Mouse (Mus musculus): ENCODE measurements around the gene Cry1. TPM values are rescaled to one million over a fixed set of nuclear protein-coding genes. Genes with fewer than 3 reads are reported as not detected.

The Cry1 gene
- polyA plus RNA-seq, 1 experiment from 2014 or later, result 34.2 TPM

DNA sequence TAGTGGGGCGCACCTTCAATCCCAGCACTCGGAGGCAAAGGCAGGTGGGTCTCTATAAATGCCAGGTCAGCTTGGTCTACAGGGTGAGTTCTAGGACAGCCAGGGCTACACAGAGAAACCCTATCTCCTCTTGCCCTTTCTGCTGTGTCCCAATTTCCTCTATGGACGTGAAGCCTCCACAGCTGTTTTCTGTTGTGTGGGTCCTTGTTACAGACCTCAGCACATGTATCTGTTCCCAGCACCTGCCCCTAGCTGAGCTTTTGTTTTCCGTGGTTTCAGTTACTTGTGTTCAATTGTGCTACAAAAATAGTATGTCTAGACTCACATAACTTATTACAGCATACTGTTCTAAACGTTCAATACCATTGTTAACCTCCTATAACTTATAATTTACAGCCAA, 35.6 kb downstream of the Cry1 start:
- no peaks in the 10 kb centered on the region for H3K9me3 ChIP-seq (ENCODE audit: control insufficient read depth, low read length)
- DNase-seq (ENCODE audit: low spot score) (no peak), ATAC-seq (ENCODE audit: insufficient read depth, low FRiP score, low TSS enrichment) (no peak)
- no peaks in the 10 kb centered on the region for H3K4me1 ChIP-seq (ENCODE audit: control insufficient read depth, insufficient read depth, low read length)
- H3K4me3 ChIP-seq (ENCODE audit: low read depth, low read length), result no peak overlapping the region
- H3K27me3 ChIP-seq (ENCODE audit: control insufficient read depth, insufficient read depth, low read length), result no peaks in the 10 kb centered on the region
- no peak overlapping the region for H3K27ac ChIP-seq (ENCODE audit: low read depth, low read length)
- no peak overlapping the region for H3K4me2 ChIP-seq (ENCODE audit: low read depth)
- peaks cover 3% of the 10 kb centered on the region; the same call in 1 of the 2 replicates for H3K36me3 ChIP-seq (ENCODE audit: control insufficient read depth, insufficient read depth, low read length)
- H3K9ac ChIP-seq (ENCODE audit: low read length), result no peak overlapping the region
- WGBS, result 83% methylated on average over 5 of the region's 5 CpGs

GRCm38 (mm10) chr10:85146282-85146681, 38.6 kb downstream of the Cry1 start:
- Histone ChIP-seq H3K27ac (ENCODE audit: low read depth, low read length) (no peak overlapping the region), H3K4me2 (ENCODE audit: low read depth) (no peak overlapping the region), H3K9me3 (ENCODE audit: control insufficient read depth, low read length) (no peaks in the 10 kb centered on the region), H3K4me3 (ENCODE audit: low read depth, low read length) (no peak overlapping the region), H3K27me3 (ENCODE audit: control insufficient read depth, insufficient read depth, low read length) (no peaks in the 10 kb centered on the region), H3K4me1 (ENCODE audit: control insufficient read depth, insufficient read depth, low read length) (no peaks in the 10 kb centered on the region), H3K9ac (ENCODE audit: low read length) (no peak overlapping the region), H3K36me3 (ENCODE audit: control insufficient read depth, insufficient read depth, low read length) (peaks cover 3% of the 10 kb centered on the region; the same call in 1 of the 2 replicates)
- 86% methylated on average over 14 of the region's 14 CpGs for WGBS
- no peak for ATAC-seq (ENCODE audit: insufficient read depth, low FRiP score, low TSS enrichment)
- no peak for DNase-seq (ENCODE audit: low spot score)

DNA sequence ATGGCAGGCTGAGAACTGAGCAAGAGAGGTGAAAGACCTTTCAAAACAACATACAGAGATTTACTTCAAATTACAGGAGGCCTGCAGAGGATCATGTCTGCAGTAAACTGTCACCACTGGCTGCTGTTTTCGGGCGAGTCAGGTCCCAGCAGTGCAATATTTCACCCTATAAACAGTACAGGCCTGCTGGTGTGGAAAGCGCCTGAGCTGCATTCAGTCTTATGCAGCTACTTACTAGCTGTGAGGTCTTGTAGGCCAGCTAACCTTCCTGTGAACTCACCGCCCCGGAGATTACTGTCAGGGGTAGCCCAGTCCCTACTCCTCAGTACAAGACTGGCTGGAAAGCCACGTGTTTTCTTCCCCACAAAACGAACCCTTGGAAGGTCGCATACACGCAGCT, 43.4 kb downstream of the Cry1 start:
- H3K9ac ChIP-seq (ENCODE audit: low read length), result no peak overlapping the region
- no peaks in the 10 kb centered on the region for H3K9me3 ChIP-seq (ENCODE audit: control insufficient read depth, low read length)
- H3K4me3 ChIP-seq (ENCODE audit: low read depth, low read length), result no peak overlapping the region
- H3K27ac ChIP-seq (ENCODE audit: low read depth, low read length), result no peak overlapping the region
- ATAC-seq (ENCODE audit: insufficient read depth, low FRiP score, low TSS enrichment) (no peak), DNase-seq (ENCODE audit: low spot score) (no peak)
- 83% methylated on average over 9 of the region's 9 CpGs for WGBS
- peaks cover 3% of the 10 kb centered on the region; the same call in 1 of the 2 replicates for H3K36me3 ChIP-seq (ENCODE audit: control insufficient read depth, insufficient read depth, low read length)
- H3K4me2 ChIP-seq (ENCODE audit: low read depth), result no peak overlapping the region
- H3K27me3 ChIP-seq (ENCODE audit: control insufficient read depth, insufficient read depth, low read length), result no peaks in the 10 kb centered on the region
- no peaks in the 10 kb centered on the region for H3K4me1 ChIP-seq (ENCODE audit: control insufficient read depth, insufficient read depth, low read length)

DNA sequence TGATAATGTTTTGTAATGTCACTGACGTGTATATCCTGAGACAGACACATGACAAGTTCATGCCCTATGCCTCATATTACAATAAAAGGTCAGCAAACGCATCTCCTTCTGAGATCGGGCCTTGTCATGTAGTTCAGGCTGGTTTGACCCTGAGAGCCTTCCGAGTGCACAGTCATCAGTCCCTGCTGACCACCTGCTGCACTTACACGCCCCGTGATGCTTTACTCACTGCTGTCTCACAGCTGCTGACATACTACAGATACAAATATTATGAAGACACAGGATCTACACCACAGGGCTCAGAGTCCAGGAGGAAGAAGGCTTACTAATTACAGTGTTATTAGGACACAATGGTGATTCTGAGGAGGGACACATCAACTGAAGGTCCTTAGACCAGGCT, 48.3 kb downstream of the Cry1 start:
- Histone ChIP-seq H3K9ac (ENCODE audit: low read length) (no peak overlapping the region), H3K4me1 (ENCODE audit: control insufficient read depth, insufficient read depth, low read length) (no peaks in the 10 kb centered on the region), H3K27ac (ENCODE audit: low read depth, low read length) (no peak overlapping the region), H3K9me3 (ENCODE audit: control insufficient read depth, low read length) (no peaks in the 10 kb centered on the region), H3K4me3 (ENCODE audit: low read depth, low read length) (no peak overlapping the region), H3K36me3 (ENCODE audit: control insufficient read depth, insufficient read depth, low read length) (no peaks in the 10 kb centered on the region), H3K4me2 (ENCODE audit: low read depth) (no peak overlapping the region), H3K27me3 (ENCODE audit: control insufficient read depth, insufficient read depth, low read length) (no peaks in the 10 kb centered on the region)
- no peak for DNase-seq (ENCODE audit: low spot score)
- ATAC-seq (ENCODE audit: insufficient read depth, low FRiP score, low TSS enrichment), result no peak
- WGBS, result 84% methylated on average over 6 of the region's 6 CpGs

GRCm38 (mm10) chr10:85128453-85128852, 56.4 kb downstream of the Cry1 start:
- no peak for DNase-seq (ENCODE audit: low spot score)
- WGBS, result 30% methylated on average over 7 of the region's 7 CpGs
- H3K36me3 ChIP-seq (ENCODE audit: control insufficient read depth, insufficient read depth, low read length), result no peaks in the 10 kb centered on the region; the same call in 1 of the 2 replicates
- no peaks in the 10 kb centered on the region for H3K9me3 ChIP-seq (ENCODE audit: control insufficient read depth, low read length)
- no peaks in the 10 kb centered on the region for H3K27me3 ChIP-seq (ENCODE audit: control insufficient read depth, insufficient read depth, low read length)
- H3K4me3 ChIP-seq (ENCODE audit: low read depth, low read length), result peak overlapping the region; percentile 66; the same call in 1 of the 2 replicates
- peak overlapping the region; percentile 49 for H3K4me2 ChIP-seq (ENCODE audit: low read depth)
- no peak overlapping the region for H3K27ac ChIP-seq (ENCODE audit: low read depth, low read length)
- peak overlapping the region; percentile 68 for H3K9ac ChIP-seq (ENCODE audit: low read length)
- peaks cover 4% of the 10 kb centered on the region for H3K4me1 ChIP-seq (ENCODE audit: control insufficient read depth, insufficient read depth, low read length)
- peak; percentile 28; the same call in 1 of the 2 replicates for ATAC-seq (ENCODE audit: insufficient read depth, low FRiP score, low TSS enrichment)

DNA sequence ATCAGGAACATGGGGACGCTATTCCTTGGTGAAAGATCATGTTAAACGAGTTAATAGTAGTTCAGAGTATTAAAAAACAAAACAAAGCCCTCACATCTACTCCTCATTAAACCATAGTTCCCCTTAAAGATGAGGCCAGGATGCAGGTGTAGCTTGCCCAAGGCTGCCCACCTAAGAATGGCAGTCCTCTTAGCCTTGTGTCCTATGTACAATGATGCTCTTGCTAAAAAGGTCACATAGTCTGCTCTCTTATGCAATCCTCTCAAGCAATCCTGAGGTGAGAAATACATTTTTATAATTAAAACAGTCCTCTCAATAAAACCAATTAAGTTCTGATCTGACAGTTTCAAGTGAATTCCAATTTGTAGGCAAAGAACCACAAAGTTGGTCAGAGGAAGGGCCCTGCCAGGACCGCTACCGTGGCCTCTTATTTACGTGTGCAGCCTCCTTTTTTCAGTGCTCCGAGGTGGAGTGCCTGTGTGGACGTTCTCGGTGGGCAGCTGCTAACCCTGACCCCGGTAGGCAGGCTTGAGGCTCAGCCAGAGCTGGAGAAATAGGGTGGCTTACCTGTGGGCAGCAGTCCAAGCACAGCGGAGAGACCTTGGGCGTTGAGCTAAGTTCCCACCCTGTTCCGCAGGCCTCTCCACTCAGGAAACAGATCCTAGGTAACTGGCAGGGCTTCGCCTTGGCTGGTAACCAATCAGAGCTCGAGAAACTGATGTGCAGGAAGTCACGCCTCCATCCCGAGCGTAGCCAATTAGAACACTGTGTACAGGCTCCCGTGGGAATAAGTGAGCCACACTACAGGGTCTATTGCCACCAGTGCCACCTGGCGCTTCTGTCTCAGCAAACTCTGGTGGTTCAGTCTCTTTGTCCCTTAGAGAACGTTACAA, 57.2 kb downstream of the Cry1 start, which contains the start of gene Mterf2:
Mterf2 (minus strand) TSS at position 633 of the 893 bp plus-strand sequence.
- H3K27me3 ChIP-seq (ENCODE audit: control insufficient read depth, insufficient read depth, low read length), result no peaks in the 10 kb centered on the region
- ATAC-seq (ENCODE audit: insufficient read depth, low FRiP score, low TSS enrichment) (peak; percentile 100), DNase-seq (ENCODE audit: low spot score) (peak; percentile 92)
- peak within 1 kb of the TSS; percentile 68 for H3K9ac ChIP-seq (ENCODE audit: low read length)
- peak within 1 kb of the TSS; percentile 66 for H3K4me3 ChIP-seq (ENCODE audit: low read depth, low read length)
- H3K4me1 ChIP-seq (ENCODE audit: control insufficient read depth, insufficient read depth, low read length), result peaks cover 4% of the 10 kb centered on the region
- H3K36me3 ChIP-seq (ENCODE audit: control insufficient read depth, insufficient read depth, low read length), result no peaks in the 10 kb centered on the region; the same call in 1 of the 2 replicates
- 0 out of 2 replicates have a peak within 1 kb of the TSS, but pooled peaks have one; percentile 17 for H3K27ac ChIP-seq (ENCODE audit: low read depth, low read length)
- no peaks in the 10 kb centered on the region for H3K9me3 ChIP-seq (ENCODE audit: control insufficient read depth, low read length)
- H3K4me2 ChIP-seq (ENCODE audit: low read depth), result peak within 1 kb of the TSS; percentile 49
- 9% methylated on average over 20 of the region's 20 CpGs for WGBS

- 88% methylated on average over 13 of the region's 13 CpGs for WGBS
- H3K36me3 ChIP-seq (ENCODE audit: control insufficient read depth, insufficient read depth, low read length), result no peaks in the 10 kb centered on the region; the same call in 1 of the 2 replicates
Observed at GRCm38 (mm10) chr10:85125184-85125583, 59.7 kb downstream of the Cry1 start.

GRCm38 (mm10) chr10:85114409-85114808, 70.5 kb downstream of the Cry1 start:
- H3K4me2 ChIP-seq (ENCODE audit: low read depth), result no peak overlapping the region
- no peaks in the 10 kb centered on the region for H3K27me3 ChIP-seq (ENCODE audit: control insufficient read depth, insufficient read depth, low read length)
- H3K27ac ChIP-seq (ENCODE audit: low read depth, low read length), result no peak overlapping the region
- no peaks in the 10 kb centered on the region for H3K4me1 ChIP-seq (ENCODE audit: control insufficient read depth, insufficient read depth, low read length)
- no peak overlapping the region for H3K9ac ChIP-seq (ENCODE audit: low read length)
- H3K36me3 ChIP-seq (ENCODE audit: control insufficient read depth, insufficient read depth, low read length), result peaks cover 4% of the 10 kb centered on the region
- DNase-seq (ENCODE audit: low spot score) (no peak), ATAC-seq (ENCODE audit: insufficient read depth, low FRiP score, low TSS enrichment) (no peak)
- H3K9me3 ChIP-seq (ENCODE audit: control insufficient read depth, low read length), result no peaks in the 10 kb centered on the region
- H3K4me3 ChIP-seq (ENCODE audit: low read depth, low read length), result no peak overlapping the region
- WGBS, result 86% methylated on average over 4 of the region's 4 CpGs

More at GRCm38 (mm10) chr10:85125184-85125583, 59.7 kb downstream of the Cry1 start:
- Histone ChIP-seq H3K4me3 (ENCODE audit: low read depth, low read length) (no peak overlapping the region), H3K27ac (ENCODE audit: low read depth, low read length) (no peak overlapping the region), H3K4me2 (ENCODE audit: low read depth) (no peak overlapping the region), H3K9ac (ENCODE audit: low read length) (no peak overlapping the region), H3K4me1 (ENCODE audit: control insufficient read depth, insufficient read depth, low read length) (peaks cover 4% of the 10 kb centered on the region), H3K9me3 (ENCODE audit: control insufficient read depth, low read length) (no peaks in the 10 kb centered on the region), H3K27me3 (ENCODE audit: control insufficient read depth, insufficient read depth, low read length) (no peaks in the 10 kb centered on the region)
- no peak for ATAC-seq (ENCODE audit: insufficient read depth, low FRiP score, low TSS enrichment)
- DNase-seq (ENCODE audit: low spot score), result no peak

All from neural tube, embryonic 11.5 days (tissue).